Mouse (Mus musculus) forebrain, embryonic 11.5 days (tissue): ENCODE data around the gene Afm. TPM values are rescaled to one million over a fixed set of nuclear protein-coding genes. Genes with fewer than 3 reads are reported as not detected.

Source experiments
- ATAC-seq: fragments of 200-750 bp; cut with Nextera tagmentation; replicated peaks from 2 replicates; pipeline ENCODE4 v1.8.0; 2017; ENCODE audit warnings: moderate TSS enrichment; ENCODE audit not compliant: low FRiP score
- DNase-seq: peaks from one replicate; pipeline ENCODE4 v3.0.0-alpha.2; 2017; ENCODE audit warnings: low spot score
- H3K27ac ChIP-seq: fragments of 300-500 bp; sonication (generic); 2 replicates; pipeline ENCODE4 v1.5.1; 2014; ENCODE audit warnings: low read depth, low read length
- H3K27me3 ChIP-seq: fragments of 300-500 bp; sonication (generic); 2 replicates; pipeline ENCODE4 v1.6.1; 2014; ENCODE audit warnings: mild to moderate bottlenecking, low read length, mixed read lengths; ENCODE audit not compliant: control insufficient read depth, insufficient read depth
- H3K36me3 ChIP-seq: fragments of 300-500 bp; sonication (generic); 2 replicates; pipeline ENCODE4 v1.6.1; 2014; ENCODE audit warnings: mild to moderate bottlenecking, low read length, moderate library complexity, mixed read lengths; ENCODE audit not compliant: control insufficient read depth, insufficient read depth
- H3K4me1 ChIP-seq: fragments of 300-500 bp; sonication (generic); replicated peaks from 2 replicates; pipeline ENCODE4 v1.6.1; 2014; ENCODE audit warnings: low read length, mixed read lengths; ENCODE audit not compliant: control insufficient read depth, insufficient read depth
- H3K4me2 ChIP-seq: fragments of 300-500 bp; sonication (generic); 2 replicates; pipeline ENCODE4 v1.6.1; 2014; ENCODE audit warnings: low read depth, mild to moderate bottlenecking, low read length, moderate library complexity, mixed read lengths; ENCODE audit not compliant: severe bottlenecking
- H3K4me3 ChIP-seq: fragments of 300-500 bp; sonication (generic); 2 replicates; pipeline ENCODE4 v1.5.1; 2014; ENCODE audit warnings: low read depth, low read length
- H3K9ac ChIP-seq: fragments of 300-500 bp; sonication (generic); 2 replicates; pipeline ENCODE4 v1.6.1; 2014; ENCODE audit warnings: low read length
- H3K9me3 ChIP-seq: fragments of 300-500 bp; sonication (generic); 2 replicates; pipeline ENCODE4 v1.6.1; 2016; ENCODE audit warnings: low read length, mixed read lengths; ENCODE audit not compliant: control insufficient read depth
- WGBS: fragments of 180-500 bp; shearing (Covaris S2); extraction: QIAGEN DNeasy Blood & Tissue Kit; methylation state at CpG from one replicate; pipeline ENCODE4 v1.1.7; 2014; 5-methylcytosine and 5-hydroxymethylcytosine counted together
- polyA plus RNA-seq: library from polyadenylated mRNA; unstranded; fragments of >200 nt; fragmentation: Nextera tagmentation; extraction: Ambion mirVana; gene quantifications from 2 replicates; pipeline ENCODE4 v1.2.1, GENCODE M21; 2014

Gene Afm
- polyA plus RNA-seq, 1 experiment from 2014 or later, result not detected

- no peaks in the 10 kb centered on the region for H3K27me3 ChIP-seq
- 0 out of 2 replicates have a peak, but pooled peaks have one; percentile 33 for ATAC-seq
- WGBS, result 48% methylated on average over 13 of the region's 13 CpGs
- no peak overlapping the region for H3K4me2 ChIP-seq
- no peaks in the 10 kb centered on the region for H3K9me3 ChIP-seq
- no peak overlapping the region for H3K27ac ChIP-seq
- H3K4me1 ChIP-seq, result no peaks in the 10 kb centered on the region
- no peaks in the 10 kb centered on the region for H3K36me3 ChIP-seq
- DNase-seq, result no peak
- no peak overlapping the region for H3K4me3 ChIP-seq
- no peak overlapping the region for H3K9ac ChIP-seq
Measured at GRCm38 (mm10) chr5:90507411-90507949, 11.3 kb upstream of the Afm start.

DNA sequence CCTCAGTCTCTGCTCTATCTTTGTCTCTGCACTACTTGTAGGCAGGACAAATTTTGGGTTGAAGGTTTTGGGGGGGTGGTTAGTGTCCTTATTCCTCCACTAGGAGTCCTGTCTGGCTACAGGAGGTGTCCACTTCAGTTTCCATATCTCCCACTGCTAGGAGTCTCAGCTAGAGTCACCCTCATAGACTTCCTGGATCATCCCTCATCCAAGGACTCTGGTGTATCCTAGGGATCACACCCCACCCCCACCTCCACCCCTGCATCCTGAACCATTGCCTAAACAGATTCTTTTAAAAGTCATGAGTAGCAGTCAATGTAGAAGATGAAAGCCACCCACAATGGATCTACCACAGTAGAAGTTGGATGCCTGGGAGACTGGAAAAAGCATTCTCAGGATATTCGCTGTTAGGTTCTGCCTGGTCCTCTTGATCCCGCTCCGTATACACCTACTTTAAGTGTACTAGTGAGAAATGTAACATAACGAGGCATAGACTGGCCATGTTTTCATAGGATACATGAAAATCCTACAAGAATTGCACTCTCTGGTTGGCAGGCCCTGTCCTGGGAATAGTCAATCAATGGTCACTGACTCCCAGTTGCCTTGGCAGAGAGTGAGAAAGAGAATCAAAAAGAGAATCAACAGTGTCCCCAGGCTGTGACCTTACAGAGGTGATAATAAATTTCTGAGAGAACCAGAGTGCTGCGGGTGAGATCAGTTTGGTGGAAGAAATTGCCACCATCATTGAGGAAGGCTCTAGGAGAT, 8.7 kb upstream of the Afm start:
- Histone ChIP-seq H3K9me3 (no peaks in the 10 kb centered on the region), H3K36me3 (no peaks in the 10 kb centered on the region), H3K9ac (no peak overlapping the region), H3K4me1 (no peaks in the 10 kb centered on the region), H3K27ac (no peak overlapping the region), H3K4me2 (no peak overlapping the region), H3K4me3 (no peak overlapping the region), H3K27me3 (no peaks in the 10 kb centered on the region)
- DNase-seq (no peak), ATAC-seq (no peak)
- WGBS, result 90% methylated on average over 5 of the region's 5 CpGs

DNA sequence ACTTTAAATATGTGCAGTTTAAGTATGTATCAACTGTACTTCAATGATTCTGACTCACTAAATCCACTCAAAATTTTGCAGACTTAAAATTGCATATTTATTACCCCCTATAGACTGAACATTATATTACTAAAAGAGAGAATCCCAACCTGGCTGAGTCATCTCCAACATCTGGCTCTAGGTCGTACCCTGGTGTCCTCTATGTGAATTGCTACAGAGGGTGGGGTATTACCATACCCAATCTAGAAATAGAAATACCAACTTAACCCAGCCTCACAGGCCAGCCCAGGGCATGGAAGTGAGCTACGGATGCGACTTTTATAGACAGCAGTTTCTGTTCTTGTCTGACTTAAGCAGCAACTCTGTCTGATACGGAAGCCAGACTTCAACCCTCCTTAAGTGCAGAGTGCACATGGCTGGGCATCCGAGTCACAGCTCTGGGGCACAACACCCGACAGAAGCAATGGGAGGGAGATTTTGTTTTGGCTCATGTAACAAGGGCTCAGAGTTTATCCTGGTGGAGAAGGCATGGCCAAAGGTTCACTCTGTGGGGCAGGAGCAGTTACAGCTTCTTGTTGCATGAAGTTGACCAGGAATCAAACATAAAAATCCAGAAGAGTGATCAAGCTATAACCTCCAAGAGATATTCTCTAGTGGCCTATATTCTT, 6.3 kb upstream of the Afm start:
- no peak overlapping the region for H3K9ac ChIP-seq

DNA sequence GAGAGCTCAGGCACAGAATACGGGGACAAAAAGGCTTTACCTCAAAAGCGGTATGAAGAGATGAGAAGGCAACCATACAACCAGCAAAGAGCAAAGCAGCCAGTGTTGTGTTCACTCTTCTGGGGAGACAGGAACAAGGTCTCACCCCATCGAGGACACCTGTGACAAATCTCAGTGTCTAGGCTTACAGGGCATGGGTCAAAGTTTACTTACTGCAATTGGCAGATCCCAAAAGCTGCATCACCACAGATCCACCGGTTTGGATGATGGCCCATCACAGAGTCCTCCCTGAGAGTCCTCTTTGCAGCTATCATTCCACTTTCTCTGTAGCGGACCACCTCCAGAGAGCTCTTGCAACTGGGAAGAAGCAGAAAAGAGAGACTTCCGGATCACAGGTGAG, 3.2 kb upstream of the Afm start:
- WGBS, result 85% methylated on average over 6 of the region's 6 CpGs
- H3K27ac ChIP-seq, result no peak overlapping the region
- no peaks in the 10 kb centered on the region for H3K27me3 ChIP-seq
- no peak overlapping the region for H3K4me2 ChIP-seq
- H3K9ac ChIP-seq, result no peak overlapping the region
- DNase-seq (no peak), ATAC-seq (no peak)
- H3K9me3 ChIP-seq, result no peaks in the 10 kb centered on the region
- H3K4me3 ChIP-seq, result no peak overlapping the region
- H3K4me1 ChIP-seq, result no peaks in the 10 kb centered on the region
- H3K36me3 ChIP-seq, result no peaks in the 10 kb centered on the region

More for the DNA sequence above, 6.3 kb upstream of the Afm start:
- H3K4me3 ChIP-seq, result no peak overlapping the region
- no peaks in the 10 kb centered on the region for H3K27me3 ChIP-seq
- no peaks in the 10 kb centered on the region for H3K36me3 ChIP-seq
- no peak overlapping the region for H3K4me2 ChIP-seq
- 82% methylated on average over 6 of the region's 6 CpGs for WGBS
- H3K4me1 ChIP-seq, result no peaks in the 10 kb centered on the region
- no peak overlapping the region for H3K27ac ChIP-seq
- H3K9me3 ChIP-seq, result no peaks in the 10 kb centered on the region
- no peak for DNase-seq
- no peak for ATAC-seq

GRCm38 (mm10) chr5:90551191-90551590, 32.5 kb downstream of the Afm start:
- WGBS, result 88% methylated on average over 8 of the region's 8 CpGs
- Histone ChIP-seq H3K36me3 (no peaks in the 10 kb centered on the region), H3K4me3 (no peak overlapping the region), H3K4me1 (no peaks in the 10 kb centered on the region), H3K9ac (no peak overlapping the region), H3K4me2 (no peak overlapping the region), H3K27ac (no peak overlapping the region), H3K9me3 (no peaks in the 10 kb centered on the region), H3K27me3 (no peaks in the 10 kb centered on the region)
- ATAC-seq (no peak), DNase-seq (no peak)

- Histone ChIP-seq H3K4me3 (no peak overlapping the region), H3K4me1 (no peaks in the 10 kb centered on the region), H3K9ac (no peak overlapping the region), H3K36me3 (no peaks in the 10 kb centered on the region), H3K4me2 (no peak overlapping the region), H3K27ac (no peak overlapping the region), H3K27me3 (no peaks in the 10 kb centered on the region), H3K9me3 (no peaks in the 10 kb centered on the region)
- WGBS, result 79% methylated on average over 3 of the region's 3 CpGs
- ATAC-seq (no peak), DNase-seq (no peak)
Measured at GRCm38 (mm10) chr5:90556052-90556451, 37.3 kb downstream of the Afm start.

GRCm38 (mm10) chr5:90560743-90561142, 42.0 kb downstream of the Afm start, which contains the start of gene 5830473C10Rik:
Gene 5830473C10Rik (plus strand): TSS chr5:90561107.
- no peaks in the 10 kb centered on the region for H3K9me3 ChIP-seq
- H3K36me3 ChIP-seq, result no peaks in the 10 kb centered on the region
- H3K4me1 ChIP-seq, result no peaks in the 10 kb centered on the region
- H3K27me3 ChIP-seq, result no peaks in the 10 kb centered on the region
- H3K4me3 ChIP-seq, result no peak within 1 kb of the TSS
- ATAC-seq, result no peak
- DNase-seq, result no peak
- H3K9ac ChIP-seq, result no peak within 1 kb of the TSS
- H3K27ac ChIP-seq, result no peak within 1 kb of the TSS
- 90% methylated on average over 6 of the region's 6 CpGs for WGBS
- no peak within 1 kb of the TSS for H3K4me2 ChIP-seq

- Histone ChIP-seq H3K4me2 (no peak overlapping the region), H3K9ac (no peak overlapping the region), H3K27ac (no peak overlapping the region), H3K36me3 (no peaks in the 10 kb centered on the region), H3K27me3 (no peaks in the 10 kb centered on the region), H3K4me1 (no peaks in the 10 kb centered on the region), H3K4me3 (no peak overlapping the region), H3K9me3 (no peaks in the 10 kb centered on the region)
- DNase-seq (no peak), ATAC-seq (no peak)
- 91% methylated on average over 11 of the region's 11 CpGs for WGBS
Measured at GRCm38 (mm10) chr5:90561721-90562275, 43.1 kb downstream of the Afm start.
